Mouse (Mus musculus) limb, embryonic 12.5 days (tissue): ENCODE results near the gene Nfkb2. TPM values are rescaled to one million over a fixed set of nuclear protein-coding genes. Genes with fewer than 3 reads are reported as not detected.
A peak's percentile ranks its signal among the peaks of the same experiment; 100 is the strongest.

Experiments used
- ATAC-seq: fragments of 200-750 bp; cut with Nextera tagmentation; 2 replicates; pipeline ENCODE4 v1.8.0; 2017; ENCODE audit warnings: low read depth, moderate TSS enrichment; ENCODE audit not compliant: insufficient number of reproducible peaks, insufficient read depth, low FRiP score, low TSS enrichment
- H3K27ac ChIP-seq: fragments of 300-500 bp; sonication (generic); 2 replicates; pipeline ENCODE4 v1.5.1; 2016; ENCODE audit warnings: mild to moderate bottlenecking, moderate library complexity
- H3K27me3 ChIP-seq: fragments of 300-500 bp; sonication (generic); 2 replicates; pipeline ENCODE4 v1.6.1; 2016; ENCODE audit warnings: mild to moderate bottlenecking, moderate library complexity
- H3K36me3 ChIP-seq: fragments of 300-500 bp; sonication (generic); 2 replicates; pipeline ENCODE4 v1.6.1; 2016; ENCODE audit warnings: mild to moderate bottlenecking, moderate library complexity
- H3K4me1 ChIP-seq: fragments of 300-500 bp; sonication (generic); replicated peaks from 2 replicates; pipeline ENCODE4 v1.6.1; 2016
- H3K4me2 ChIP-seq: fragments of 300-500 bp; sonication (generic); 2 replicates; pipeline ENCODE4 v1.6.1; 2016; ENCODE audit warnings: mild to moderate bottlenecking, moderate library complexity
- H3K4me3 ChIP-seq: fragments of 300-500 bp; sonication (generic); replicated peaks from 2 replicates; pipeline ENCODE4 v1.5.1; 2016; ENCODE audit warnings: mild to moderate bottlenecking
- H3K9ac ChIP-seq: fragments of 300-500 bp; sonication (generic); replicated peaks from 2 replicates; pipeline ENCODE4 v1.6.1; 2016; ENCODE audit warnings: mild to moderate bottlenecking, moderate library complexity
- H3K9me3 ChIP-seq: fragments of 300-500 bp; sonication (generic); 2 replicates; pipeline ENCODE4 v1.6.1; 2016; ENCODE audit warnings: mild to moderate bottlenecking, moderate library complexity
- WGBS: fragments of 180-500 bp; shearing (Covaris S2); methylation state at CpG from one replicate; pipeline ENCODE4 v1.1.7; 2016; 5-methylcytosine and 5-hydroxymethylcytosine counted together
- polyA plus RNA-seq: library from polyadenylated mRNA; unstranded; fragments of >200 nt; fragmentation: Nextera tagmentation; extraction: Ambion mirVana; gene quantifications from 2 replicates; pipeline ENCODE4 v1.2.1, GENCODE M21; 2016

Gene Nfkb2
- polyA plus RNA-seq, result 8.5 and 9.5 TPM in 2 replicates

DNA sequence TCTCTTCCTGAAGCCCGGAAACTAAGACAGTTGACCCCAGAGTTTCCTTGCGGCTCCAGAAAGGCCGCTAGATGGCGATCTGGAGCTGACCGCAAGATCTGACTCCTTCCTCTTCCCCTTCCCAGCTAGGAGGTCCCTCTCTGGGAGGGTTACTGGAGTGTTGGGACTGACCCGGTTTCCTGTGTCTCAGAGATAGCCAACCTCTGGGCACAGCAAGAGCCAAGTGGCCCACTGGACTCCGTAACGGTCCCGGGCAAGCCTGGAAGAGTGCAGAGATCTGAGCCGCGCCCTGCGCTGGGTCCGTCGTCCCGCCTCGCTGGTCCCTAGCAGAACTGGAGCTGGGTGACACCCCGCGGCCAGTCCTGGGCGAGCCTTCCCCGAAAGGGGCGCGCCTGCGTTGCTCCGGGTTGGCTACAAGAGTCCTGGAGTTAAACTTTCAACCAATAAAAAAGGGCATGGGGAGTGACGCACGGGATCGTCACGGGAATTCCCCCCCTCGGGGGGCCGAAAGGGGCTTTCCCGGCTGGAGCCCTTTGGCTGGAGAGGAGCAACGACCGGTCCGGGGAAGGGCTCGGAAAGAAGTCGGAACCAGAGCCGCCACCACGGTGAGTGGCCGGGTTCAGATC, at the start of gene Nfkb2:
Nfkb2 (plus strand) TSS at position 105 of the 626 bp plus-strand sequence.
- Histone ChIP-seq H3K9ac (peak within 1 kb of the TSS; percentile 66), H3K9me3 (no peaks in the 10 kb centered on the region), H3K36me3 (peaks cover 5% of the 10 kb centered on the region; the same call in 1 of the 2 replicates), H3K27me3 (peaks cover 36% of the 10 kb centered on the region), H3K4me2 (peak within 1 kb of the TSS; percentile 86), H3K4me3 (peak within 1 kb of the TSS; percentile 65), H3K27ac (peak within 1 kb of the TSS; percentile 72), H3K4me1 (peaks cover 19% of the 10 kb centered on the region)
- ATAC-seq, result peak; percentile 80
- WGBS, result under 1% methylated on average over 39 of the region's 39 CpGs

GRCm38 (mm10) chr19:46264762-46265161, 39.4 kb upstream of the Nfkb2 start:
- WGBS, result 91% methylated on average over 7 of the region's 7 CpGs
- Histone ChIP-seq H3K36me3 (peaks cover 100% of the 10 kb centered on the region), H3K4me2 (no peak overlapping the region), H3K9ac (no peak overlapping the region), H3K27me3 (no peaks in the 10 kb centered on the region), H3K4me3 (no peak overlapping the region), H3K4me1 (no peaks in the 10 kb centered on the region), H3K27ac (no peak overlapping the region), H3K9me3 (no peaks in the 10 kb centered on the region)
- ATAC-seq, result no peak

DNA sequence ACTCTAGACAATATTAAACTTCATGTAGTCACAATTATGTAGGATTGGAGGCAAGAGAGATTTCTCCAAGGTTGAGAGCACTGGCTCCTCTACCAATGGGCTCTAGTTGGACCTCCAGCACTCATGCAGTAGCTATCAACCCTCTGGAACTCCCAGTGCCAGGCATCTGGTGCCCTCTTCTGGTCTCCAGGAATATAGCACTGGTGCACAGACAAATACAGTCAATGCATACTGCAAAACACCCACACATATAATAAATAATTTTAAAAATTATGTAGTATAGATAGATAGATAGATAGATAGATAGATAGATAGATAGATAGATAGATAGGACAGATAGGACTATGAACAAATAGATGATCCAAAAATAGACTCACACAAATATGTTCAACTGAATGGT, 28.8 kb upstream of the Nfkb2 start:
- ATAC-seq, result no peak
- Histone ChIP-seq H3K27me3 (no peaks in the 10 kb centered on the region), H3K9ac (no peak overlapping the region), H3K36me3 (peaks cover 78% of the 10 kb centered on the region), H3K9me3 (no peaks in the 10 kb centered on the region), H3K4me1 (no peaks in the 10 kb centered on the region), H3K27ac (no peak overlapping the region), H3K4me3 (no peak overlapping the region), H3K4me2 (no peak overlapping the region)

GRCm38 (mm10) chr19:46282081-46282849, 21.9 kb upstream of the Nfkb2 start:
- ATAC-seq, result no peak
- H3K9me3 ChIP-seq, result no peaks in the 10 kb centered on the region
- no peaks in the 10 kb centered on the region for H3K27me3 ChIP-seq
- H3K9ac ChIP-seq, result no peak overlapping the region
- peaks cover 90% of the 10 kb centered on the region for H3K36me3 ChIP-seq
- 91% methylated on average over 11 of the region's 11 CpGs for WGBS
- no peaks in the 10 kb centered on the region for H3K4me1 ChIP-seq
- no peak overlapping the region for H3K4me3 ChIP-seq
- H3K4me2 ChIP-seq, result no peak overlapping the region
- no peak overlapping the region for H3K27ac ChIP-seq

GRCm38 (mm10) chr19:46284686-46285085, 19.4 kb upstream of the Nfkb2 start:
- no peak overlapping the region for H3K9ac ChIP-seq
- H3K4me3 ChIP-seq, result no peak overlapping the region
- H3K9me3 ChIP-seq, result no peaks in the 10 kb centered on the region
- H3K27me3 ChIP-seq, result no peaks in the 10 kb centered on the region
- no peak overlapping the region for H3K4me2 ChIP-seq
- no peaks in the 10 kb centered on the region for H3K4me1 ChIP-seq
- peaks cover 79% of the 10 kb centered on the region for H3K36me3 ChIP-seq
- WGBS, result 96% methylated on average over 4 of the region's 4 CpGs
- no peak for ATAC-seq
- no peak overlapping the region for H3K27ac ChIP-seq

DNA sequence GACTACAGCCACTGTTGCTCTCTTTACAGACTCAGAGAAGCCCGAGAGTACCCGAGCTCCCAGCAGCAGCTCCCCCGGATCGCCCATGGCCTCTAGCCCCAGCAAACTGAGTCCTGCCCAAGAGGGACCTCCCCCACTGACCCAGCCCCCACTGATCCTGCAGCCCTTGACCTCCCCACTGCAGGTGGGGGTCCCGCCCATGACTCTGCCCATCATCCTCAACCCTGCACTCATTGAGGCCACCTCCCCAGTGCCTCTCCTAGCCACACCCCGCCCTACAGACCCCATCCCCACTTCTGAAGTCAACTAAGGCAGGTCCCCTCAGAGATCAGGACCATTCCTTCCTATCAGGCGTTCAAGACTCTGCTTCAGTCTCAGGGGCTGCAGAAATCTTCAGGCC, 18.5 kb upstream of the Nfkb2 start:
- H3K36me3 ChIP-seq, result peaks cover 69% of the 10 kb centered on the region
- no peak overlapping the region for H3K4me2 ChIP-seq
- 81% methylated on average over 7 of the region's 7 CpGs for WGBS
- H3K9me3 ChIP-seq, result no peaks in the 10 kb centered on the region
- H3K9ac ChIP-seq, result no peak overlapping the region
- H3K4me3 ChIP-seq, result no peak overlapping the region
- no peak for ATAC-seq
- no peaks in the 10 kb centered on the region for H3K27me3 ChIP-seq
- H3K27ac ChIP-seq, result no peak overlapping the region
- no peaks in the 10 kb centered on the region for H3K4me1 ChIP-seq

- Histone ChIP-seq H3K4me2 (no peak overlapping the region), H3K27me3 (no peaks in the 10 kb centered on the region), H3K4me3 (no peak overlapping the region), H3K27ac (no peak overlapping the region), H3K36me3 (peaks cover 65% of the 10 kb centered on the region), H3K9ac (no peak overlapping the region), H3K4me1 (no peaks in the 10 kb centered on the region), H3K9me3 (no peaks in the 10 kb centered on the region)
- no peak for ATAC-seq
- 90% methylated on average over 6 of the region's 6 CpGs for WGBS
Measured at GRCm38 (mm10) chr19:46286047-46286446, 18.1 kb upstream of the Nfkb2 start.

GRCm38 (mm10) chr19:46286926-46287325, 17.2 kb upstream of the Nfkb2 start:
- peaks cover 56% of the 10 kb centered on the region for H3K36me3 ChIP-seq

DNA sequence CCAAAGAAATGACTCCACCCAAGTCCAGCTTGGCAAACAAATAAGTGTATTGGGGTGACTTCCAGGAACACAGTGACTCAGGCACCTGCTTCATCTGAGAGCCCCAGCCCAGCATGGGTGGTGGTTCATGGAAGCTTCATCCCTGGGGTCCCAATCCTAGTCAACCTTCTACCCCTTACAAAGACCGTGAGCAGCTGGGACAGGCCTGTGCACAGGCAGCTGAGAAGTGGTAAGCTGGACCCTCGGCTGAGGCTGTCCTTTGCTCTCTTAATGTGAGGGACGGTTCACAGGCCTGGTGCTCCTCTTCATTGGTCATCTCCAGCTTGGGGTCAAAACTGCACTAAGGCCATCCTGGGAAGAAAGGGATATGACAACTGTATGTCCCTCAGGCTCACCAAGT, 16.6 kb upstream of the Nfkb2 start:
- no peak overlapping the region for H3K4me2 ChIP-seq
- H3K4me1 ChIP-seq, result no peaks in the 10 kb centered on the region
- H3K27me3 ChIP-seq, result peaks cover 3% of the 10 kb centered on the region; the same call in 1 of the 2 replicates
- no peak overlapping the region for H3K9ac ChIP-seq
- no peak overlapping the region for H3K27ac ChIP-seq
- no peaks in the 10 kb centered on the region for H3K9me3 ChIP-seq
- peaks cover 50% of the 10 kb centered on the region for H3K36me3 ChIP-seq
- no peak overlapping the region for H3K4me3 ChIP-seq
- WGBS, result 93% methylated on average over 3 of the region's 3 CpGs
- ATAC-seq, result no peak

More at GRCm38 (mm10) chr19:46286926-46287325, 17.2 kb upstream of the Nfkb2 start:
- H3K27me3 ChIP-seq, result peaks cover 3% of the 10 kb centered on the region; the same call in 1 of the 2 replicates
- no peaks in the 10 kb centered on the region for H3K9me3 ChIP-seq
- 91% methylated on average over 3 of the region's 3 CpGs for WGBS
- H3K4me2 ChIP-seq, result no peak overlapping the region
- no peak for ATAC-seq
- no peak overlapping the region for H3K27ac ChIP-seq
- H3K4me1 ChIP-seq, result no peaks in the 10 kb centered on the region
- no peak overlapping the region for H3K9ac ChIP-seq
- no peak overlapping the region for H3K4me3 ChIP-seq

- Histone ChIP-seq H3K4me2 (no peak overlapping the region), H3K36me3 (peaks cover 19% of the 10 kb centered on the region), H3K9me3 (no peaks in the 10 kb centered on the region), H3K9ac (no peak overlapping the region), H3K27me3 (peaks cover 3% of the 10 kb centered on the region; the same call in 1 of the 2 replicates), H3K4me1 (no peaks in the 10 kb centered on the region), H3K4me3 (no peak overlapping the region), H3K27ac (no peak overlapping the region)
- ATAC-seq, result no peak
- WGBS, result 70% methylated on average over 12 of the region's 12 CpGs
Measured at GRCm38 (mm10) chr19:46290535-46291105, 13.5 kb upstream of the Nfkb2 start.

DNA sequence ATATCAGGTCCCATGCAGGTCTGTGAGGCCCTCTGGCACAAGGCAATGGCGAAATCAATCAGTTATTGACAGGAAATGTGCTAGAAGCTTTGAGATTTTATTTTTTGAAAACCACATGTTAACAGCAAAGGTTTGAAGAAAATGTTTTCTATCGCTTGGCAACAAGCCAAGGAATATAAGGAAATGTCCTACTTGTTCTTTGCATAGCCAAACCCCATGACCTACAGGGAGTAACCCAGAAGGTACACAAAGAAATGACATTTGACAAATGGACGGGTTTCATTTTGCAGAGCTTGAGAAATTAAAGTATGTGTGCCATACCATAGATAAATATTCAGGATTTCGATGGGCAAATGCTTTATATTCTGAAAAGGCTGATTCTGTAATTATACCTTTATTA, 7.2 kb upstream of the Nfkb2 start:
- H3K9me3 ChIP-seq, result no peaks in the 10 kb centered on the region
- WGBS, result 73% methylated on average over 4 of the region's 4 CpGs
- no peak for ATAC-seq
- H3K27ac ChIP-seq, result no peak overlapping the region
- H3K27me3 ChIP-seq, result no peaks in the 10 kb centered on the region
- H3K4me1 ChIP-seq, result no peaks in the 10 kb centered on the region
- H3K9ac ChIP-seq, result no peak overlapping the region
- H3K4me3 ChIP-seq, result no peak overlapping the region
- H3K36me3 ChIP-seq, result no peaks in the 10 kb centered on the region
- no peak overlapping the region for H3K4me2 ChIP-seq
